Mouse (Mus musculus) limb, embryonic 13.5 days (tissue): ENCODE data around the gene Pld4. TPM values are rescaled to one million over a fixed set of nuclear protein-coding genes. Genes with fewer than 3 reads are reported as not detected.

Source experiments
- ATAC-seq: fragments of 200-750 bp; cut with Nextera tagmentation; 2 replicates; pipeline ENCODE4 v1.8.0; 2017; ENCODE audit warnings: low read depth, moderate number of reproducible peaks, moderate TSS enrichment; ENCODE audit not compliant: low FRiP score
- H3K27ac ChIP-seq: fragments of 300-500 bp; sonication (generic); 2 replicates; pipeline ENCODE4 v1.5.1; 2015; ENCODE audit warnings: inconsistent platforms, mild to moderate bottlenecking, moderate library complexity
- H3K27me3 ChIP-seq: fragments of 300-500 bp; sonication (generic); 2 replicates; pipeline ENCODE4 v1.6.1; 2015; ENCODE audit warnings: mild to moderate bottlenecking, inconsistent platforms
- H3K36me3 ChIP-seq: fragments of 300-500 bp; sonication (generic); 2 replicates; pipeline ENCODE4 v1.6.1; 2015; ENCODE audit warnings: inconsistent platforms, mild to moderate bottlenecking, moderate library complexity
- H3K4me1 ChIP-seq: fragments of 300-500 bp; sonication (generic); 2 replicates; pipeline ENCODE4 v1.6.1; 2015; ENCODE audit warnings: inconsistent platforms
- H3K4me2 ChIP-seq: fragments of 300-500 bp; sonication (generic); replicated peaks from 2 replicates; pipeline ENCODE4 v1.6.1; 2015; ENCODE audit warnings: inconsistent platforms, mild to moderate bottlenecking, moderate library complexity
- H3K4me3 ChIP-seq: fragments of 300-500 bp; sonication (generic); 2 replicates; pipeline ENCODE4 v1.5.1; 2015; ENCODE audit warnings: moderate library complexity, mild to moderate bottlenecking, inconsistent platforms
- H3K9ac ChIP-seq: fragments of 300-500 bp; sonication (generic); 2 replicates; pipeline ENCODE4 v1.6.1; 2015; ENCODE audit warnings: mild to moderate bottlenecking, inconsistent platforms
- H3K9me3 ChIP-seq: fragments of 300-500 bp; sonication (generic); 2 replicates; pipeline ENCODE4 v1.6.1; 2016; ENCODE audit warnings: inconsistent platforms
- WGBS: fragments of 180-500 bp; shearing (Covaris S2); methylation state at CpG from one replicate; pipeline ENCODE4 v1.1.7; 2015; 5-methylcytosine and 5-hydroxymethylcytosine counted together
- polyA plus RNA-seq: library from polyadenylated mRNA; unstranded; fragments of >200 nt; fragmentation: Nextera tagmentation; extraction: Ambion mirVana; gene quantifications from 2 replicates; pipeline ENCODE4 v1.2.1, GENCODE M21; 2015

The Pld4 gene
- polyA plus RNA-seq, 1 experiment from 2014 or later, result 6.1 TPM

DNA sequence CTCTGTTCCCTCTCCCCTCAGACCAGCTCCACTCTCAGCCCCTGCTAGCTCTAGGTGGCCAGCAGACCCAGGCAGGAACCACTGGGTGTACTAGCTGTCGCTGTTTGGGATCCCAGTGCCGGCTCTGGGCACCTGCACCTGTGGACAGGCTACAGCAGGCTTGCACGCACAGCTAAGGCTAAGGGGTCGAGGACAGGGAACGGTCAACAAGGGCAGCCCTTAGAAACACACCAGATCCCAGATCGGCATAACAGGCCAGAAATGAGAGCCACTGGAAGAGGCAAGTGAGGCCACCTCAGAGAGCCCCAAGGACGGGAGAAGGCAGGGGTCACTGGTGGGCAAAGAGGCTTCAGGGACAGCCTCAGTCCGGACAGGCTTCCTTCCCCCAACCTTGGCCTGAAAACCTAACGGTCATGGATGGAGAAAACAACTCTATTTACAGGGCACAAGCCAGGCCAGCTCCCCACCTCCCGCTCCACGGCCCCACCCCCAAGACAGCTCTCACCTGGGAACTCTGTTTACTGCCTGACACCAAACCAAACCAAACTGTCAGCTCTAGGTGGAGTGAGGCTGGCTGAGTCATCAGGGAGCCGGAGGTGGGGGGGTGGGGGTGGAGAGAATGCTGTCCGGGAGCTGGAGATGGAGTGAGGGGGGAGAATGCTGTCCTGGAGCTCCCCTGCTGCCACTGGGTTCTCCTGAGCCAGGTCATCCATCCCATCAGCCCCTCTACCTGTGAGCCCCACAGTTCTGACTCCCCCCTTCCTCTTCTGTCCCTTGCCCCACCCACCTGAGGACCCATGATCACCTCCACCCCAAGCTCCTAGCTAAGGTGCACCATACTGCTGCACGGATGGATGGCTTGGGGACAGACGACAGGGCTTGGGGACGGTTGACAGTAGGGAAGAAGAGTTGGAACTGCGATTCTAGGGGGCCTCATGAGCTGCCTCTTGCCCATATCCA, 36.4 kb downstream of the Pld4 start:
- Histone ChIP-seq H3K27me3 (peaks cover 37% of the 10 kb centered on the region), H3K9me3 (no peaks in the 10 kb centered on the region), H3K36me3 (no peaks in the 10 kb centered on the region), H3K4me1 (peaks cover 61% of the 10 kb centered on the region), H3K4me3 (no peak overlapping the region), H3K9ac (no peak overlapping the region), H3K4me2 (no peak overlapping the region), H3K27ac (no peak overlapping the region)
- 45% methylated on average over 17 of the region's 17 CpGs for WGBS
- no peak for ATAC-seq

DNA sequence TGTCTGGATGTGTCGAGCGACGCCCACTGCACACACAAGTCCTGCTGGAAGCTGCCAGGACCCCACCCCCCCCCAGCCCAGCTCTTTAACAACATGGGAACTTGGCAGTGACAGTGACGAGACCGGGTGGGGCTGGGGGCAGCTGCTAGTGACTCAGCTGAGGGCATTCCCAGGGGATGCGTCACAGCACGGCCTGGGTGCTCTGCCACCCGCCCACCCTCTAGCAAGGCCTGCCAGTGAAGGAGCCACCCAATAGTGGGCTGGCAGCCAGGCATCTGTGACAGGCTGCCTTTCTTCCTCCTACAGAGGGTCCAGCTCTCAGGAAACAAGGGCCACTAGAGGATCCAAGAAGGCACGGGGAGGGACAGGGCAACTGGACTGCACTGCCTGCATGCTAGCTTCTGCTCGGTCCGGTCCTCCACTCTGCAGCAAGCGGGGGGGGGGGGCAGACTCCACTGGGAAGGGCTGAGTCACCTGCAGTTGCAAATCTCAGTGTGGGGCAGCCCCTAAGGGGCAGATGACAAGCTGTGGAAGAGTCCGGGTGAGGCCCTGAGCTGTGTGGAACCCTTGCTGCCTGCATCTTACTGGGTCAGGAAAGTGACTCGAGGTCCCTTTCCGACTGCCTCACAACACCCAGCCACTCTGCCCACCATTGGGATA, 37.3 kb downstream of the Pld4 start:
- Histone ChIP-seq H3K4me1 (peaks cover 69% of the 10 kb centered on the region), H3K36me3 (no peaks in the 10 kb centered on the region), H3K27ac (no peak overlapping the region), H3K9ac (no peak overlapping the region; the same call in 1 of the 2 replicates), H3K4me2 (no peak overlapping the region; the same call in 1 of the 2 replicates), H3K4me3 (no peak overlapping the region), H3K9me3 (no peaks in the 10 kb centered on the region), H3K27me3 (peaks cover 44% of the 10 kb centered on the region)
- 62% methylated on average over 15 of the region's 15 CpGs for WGBS
- ATAC-seq, result no peak

DNA sequence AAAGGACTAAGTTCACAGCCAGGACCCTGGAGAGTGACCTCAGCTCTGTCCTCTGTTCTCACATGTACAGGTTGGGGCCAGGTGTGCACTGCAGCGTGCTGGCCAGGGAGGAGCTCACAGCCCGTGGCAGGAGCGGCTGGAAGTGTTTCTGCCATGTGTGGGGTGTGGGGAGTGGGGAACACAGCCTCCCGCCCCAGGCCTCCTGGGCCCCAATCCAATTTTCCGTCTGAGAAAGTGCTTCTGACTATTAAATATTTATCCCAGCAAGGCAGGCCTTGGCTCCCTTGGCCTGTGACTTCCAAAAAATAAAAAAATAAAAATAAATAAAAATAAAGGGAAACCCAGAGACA, 37.9 kb downstream of the Pld4 start:
- 8% methylated on average over 5 of the region's 5 CpGs for WGBS
- Histone ChIP-seq H3K9ac (0 out of 2 replicates have a peak overlapping the region, but pooled peaks have one; percentile 2), H3K27ac (no peak overlapping the region), H3K27me3 (peaks cover 47% of the 10 kb centered on the region), H3K9me3 (no peaks in the 10 kb centered on the region), H3K4me3 (no peak overlapping the region), H3K4me2 (no peak overlapping the region; the same call in 1 of the 2 replicates), H3K4me1 (peaks cover 69% of the 10 kb centered on the region), H3K36me3 (no peaks in the 10 kb centered on the region)
- no peak for ATAC-seq

DNA sequence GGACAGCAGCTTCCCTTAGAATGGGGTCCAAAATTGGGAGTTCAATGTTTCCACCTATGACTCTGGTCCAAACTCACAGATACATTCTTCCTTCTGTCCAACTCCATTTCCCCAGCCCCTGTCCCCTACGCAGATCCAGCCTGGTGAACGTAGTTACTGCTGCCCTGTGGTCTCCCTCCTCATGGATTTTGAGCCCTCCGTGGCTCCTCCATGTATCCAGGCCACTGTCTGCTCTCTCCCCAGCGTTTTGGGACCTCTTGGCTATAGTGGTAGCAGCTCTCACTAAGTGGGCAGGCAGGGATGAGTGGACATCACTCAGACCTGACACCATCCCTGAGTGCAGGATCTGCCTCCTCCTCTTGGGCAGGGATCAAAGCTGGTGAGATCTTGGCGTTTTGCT, 38.3 kb downstream of the Pld4 start:
- Histone ChIP-seq H3K36me3 (no peaks in the 10 kb centered on the region), H3K9me3 (no peaks in the 10 kb centered on the region), H3K27me3 (peaks cover 48% of the 10 kb centered on the region), H3K27ac (peak overlapping the region; percentile 58; the same call in 1 of the 2 replicates), H3K4me1 (peaks cover 65% of the 10 kb centered on the region), H3K4me3 (no peak overlapping the region), H3K4me2 (no peak overlapping the region), H3K9ac (0 out of 2 replicates have a peak overlapping the region, but pooled peaks have one; percentile 2)
- 67% methylated on average over 5 of the region's 5 CpGs for WGBS
- no peak for ATAC-seq

DNA sequence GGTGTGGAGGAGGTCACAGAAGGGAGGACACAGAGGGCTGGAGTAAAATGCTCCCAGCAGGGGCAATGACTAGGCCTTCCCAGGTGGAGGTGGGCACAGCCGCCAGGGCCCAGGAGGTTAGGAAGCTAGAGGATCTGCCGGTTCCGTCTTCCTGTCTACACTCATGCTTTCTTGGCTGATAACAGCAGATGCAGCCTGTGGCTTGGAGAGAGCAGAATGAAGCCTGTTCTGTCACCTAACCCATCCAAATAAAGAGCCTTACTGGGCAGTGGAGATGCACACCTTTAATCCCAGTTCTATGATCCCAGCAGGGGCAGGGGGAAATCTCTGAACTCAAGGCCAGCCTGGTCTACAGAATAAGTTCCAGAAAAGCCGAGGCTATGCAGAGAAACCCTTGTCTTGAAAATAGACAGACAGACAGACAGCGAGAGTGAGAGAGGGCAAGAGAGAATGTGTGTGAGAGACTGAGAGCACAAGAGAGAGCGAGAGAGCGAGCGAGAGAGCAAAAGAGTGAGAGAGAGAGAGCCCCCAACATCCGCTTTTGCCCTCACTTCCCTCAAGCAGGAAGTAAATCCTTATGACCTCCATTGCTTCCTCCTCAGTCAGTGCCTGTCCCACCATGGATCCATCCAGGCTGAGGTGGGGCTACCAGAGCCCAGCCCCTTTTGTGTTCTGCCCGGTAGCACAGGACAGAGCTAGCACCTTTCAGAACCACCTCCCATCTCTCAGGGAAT, 38.9 kb downstream of the Pld4 start:
- WGBS, result 83% methylated on average over 10 of the region's 10 CpGs
- no peak overlapping the region for H3K4me2 ChIP-seq
- peaks cover 48% of the 10 kb centered on the region for H3K27me3 ChIP-seq
- no peak overlapping the region for H3K4me3 ChIP-seq
- ATAC-seq, result no peak
- H3K9ac ChIP-seq, result no peak overlapping the region
- H3K27ac ChIP-seq, result no peak overlapping the region
- peaks cover 63% of the 10 kb centered on the region for H3K4me1 ChIP-seq
- H3K9me3 ChIP-seq, result no peaks in the 10 kb centered on the region
- H3K36me3 ChIP-seq, result no peaks in the 10 kb centered on the region

DNA sequence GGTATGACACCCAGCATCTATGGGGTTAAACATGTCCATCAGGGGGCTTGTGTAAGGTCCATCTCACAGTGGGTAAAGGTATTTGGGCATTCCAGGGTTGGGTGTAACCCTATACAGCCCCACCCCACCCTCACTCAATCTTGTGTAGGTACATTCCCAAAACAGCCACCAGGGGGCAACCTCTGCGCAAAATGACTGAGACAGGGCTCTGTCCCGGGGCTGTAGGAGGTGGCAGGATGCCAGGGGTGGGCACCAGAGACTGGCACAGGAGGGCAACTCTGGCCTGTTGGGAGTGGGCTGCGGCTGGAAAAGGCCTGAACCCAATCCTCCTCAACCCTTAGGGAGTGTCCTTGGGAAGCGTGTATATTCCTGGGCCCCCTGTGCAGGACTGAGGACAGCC, 40.0 kb downstream of the Pld4 start:
- Histone ChIP-seq H3K4me3 (no peak overlapping the region), H3K9me3 (no peaks in the 10 kb centered on the region), H3K4me1 (peaks cover 59% of the 10 kb centered on the region), H3K36me3 (no peaks in the 10 kb centered on the region), H3K27me3 (peaks cover 48% of the 10 kb centered on the region), H3K4me2 (no peak overlapping the region), H3K9ac (no peak overlapping the region), H3K27ac (no peak overlapping the region)
- WGBS, result 6% methylated on average over 4 of the region's 4 CpGs
- no peak for ATAC-seq

DNA sequence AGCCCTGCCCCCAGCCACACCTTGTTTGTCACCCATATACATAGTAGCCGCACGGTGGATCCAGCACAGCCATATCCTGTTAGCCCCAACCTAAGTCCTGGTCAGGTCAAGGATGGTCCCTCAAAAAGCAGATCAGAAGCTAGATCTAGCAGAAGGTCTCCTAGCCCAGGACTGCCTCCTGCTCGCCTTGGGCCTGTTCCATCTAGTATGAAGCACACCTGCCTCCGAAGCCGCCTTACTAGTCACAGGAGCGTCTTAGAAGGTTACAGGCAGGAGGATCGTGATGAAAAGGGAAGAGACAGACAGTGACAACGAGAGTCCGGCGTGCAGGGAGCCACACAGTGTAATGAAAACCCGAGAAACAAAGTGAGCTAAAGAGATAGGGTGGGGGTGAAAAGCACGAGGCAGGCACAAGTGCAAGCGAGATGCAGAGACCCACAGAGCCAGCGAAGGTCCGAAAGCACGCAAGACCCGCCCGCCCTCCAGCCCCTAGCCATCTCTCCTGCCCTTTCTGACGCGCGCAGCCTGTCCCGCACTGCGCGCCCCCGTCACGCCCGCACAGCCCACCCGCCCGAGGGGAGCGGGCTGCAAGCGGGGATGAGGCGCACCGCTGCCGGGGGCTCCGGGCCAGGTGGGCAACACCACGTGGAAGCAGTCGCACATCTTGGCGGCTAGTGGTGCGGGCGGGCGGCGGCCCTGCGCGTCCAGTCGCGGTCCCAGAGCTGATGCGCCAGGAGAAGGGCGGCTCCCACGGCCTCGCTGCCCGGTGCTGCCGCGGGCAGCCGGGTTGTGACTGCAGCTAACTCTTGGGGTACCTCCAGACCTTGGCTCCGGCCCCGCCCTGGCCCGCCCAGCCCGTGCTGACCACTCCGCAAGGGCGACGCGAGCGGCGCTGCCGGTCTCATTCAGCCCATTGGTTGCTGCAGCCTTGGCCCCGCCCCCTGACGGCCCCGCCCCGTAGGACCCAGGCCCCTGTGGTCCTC, 41.7 kb downstream of the Pld4 start, which contains the start of gene Ahnak2:
TSS of gene Ahnak2 (minus strand) at position 794 of the 983 bp plus-strand sequence.
- H3K27me3 ChIP-seq, result peaks cover 44% of the 10 kb centered on the region
- no peaks in the 10 kb centered on the region for H3K36me3 ChIP-seq
- H3K27ac ChIP-seq, result no peak within 1 kb of the TSS
- peak; percentile 39; the same call in 1 of the 2 replicates for ATAC-seq
- H3K9me3 ChIP-seq, result no peaks in the 10 kb centered on the region
- H3K4me3 ChIP-seq, result peak within 1 kb of the TSS; percentile 58
- H3K4me2 ChIP-seq, result peak within 1 kb of the TSS; percentile 100
- peaks cover 43% of the 10 kb centered on the region for H3K4me1 ChIP-seq
- H3K9ac ChIP-seq, result peak within 1 kb of the TSS; percentile 72
- WGBS, result 5% methylated on average over 56 of the region's 69 CpGs

DNA sequence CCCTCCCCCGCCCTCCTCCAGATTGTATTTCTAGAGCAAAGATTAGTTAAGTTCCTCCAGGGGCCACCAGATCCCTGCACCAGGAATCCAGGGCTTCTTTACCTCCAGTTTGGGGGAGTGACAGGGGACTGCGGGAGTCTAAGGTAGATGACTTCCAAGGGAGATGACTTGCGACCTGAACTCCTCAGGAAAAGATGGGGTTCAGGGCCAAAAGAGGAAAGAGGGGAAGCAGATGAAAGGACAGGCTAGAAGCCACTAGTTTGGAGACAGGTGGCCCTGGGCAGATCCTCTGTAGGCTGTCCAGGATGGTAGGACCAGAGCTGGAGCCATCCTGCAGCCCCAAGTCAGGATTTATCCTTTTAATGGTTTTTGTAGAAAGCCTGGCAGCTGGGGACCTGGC, 42.5 kb downstream of the Pld4 start:
- Histone ChIP-seq H3K4me1 (peaks cover 36% of the 10 kb centered on the region), H3K4me2 (peak overlapping the region; percentile 100; the same call in 1 of the 2 replicates), H3K36me3 (no peaks in the 10 kb centered on the region), H3K4me3 (no peak overlapping the region), H3K9ac (no peak overlapping the region), H3K27ac (no peak overlapping the region), H3K27me3 (peaks cover 37% of the 10 kb centered on the region), H3K9me3 (no peaks in the 10 kb centered on the region)
- no peak for ATAC-seq
- 15% methylated on average over 3 of the region's 3 CpGs for WGBS

DNA sequence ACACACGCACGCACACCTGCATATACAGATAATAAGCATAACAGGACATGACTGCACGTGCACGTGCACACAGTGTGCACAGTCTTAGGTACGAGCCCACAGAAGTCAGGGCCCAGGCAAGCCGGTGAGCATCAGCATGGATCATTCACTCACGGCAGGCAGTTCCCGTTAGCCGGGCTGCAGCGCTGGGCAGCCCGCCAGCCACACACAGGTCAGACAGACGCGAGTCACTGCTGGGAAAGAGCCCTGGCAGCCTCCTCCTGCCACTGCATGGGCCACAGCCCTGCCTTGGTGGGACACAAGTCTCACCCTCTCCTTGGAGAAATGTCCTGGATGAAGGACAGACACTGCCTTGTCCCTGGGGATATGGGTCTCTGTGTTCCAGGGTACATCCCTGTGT, 43.6 kb downstream of the Pld4 start:
- H3K4me1 ChIP-seq, result peaks cover 32% of the 10 kb centered on the region
- no peak overlapping the region for H3K4me3 ChIP-seq
- WGBS, result 48% methylated on average over 13 of the region's 13 CpGs
- H3K9ac ChIP-seq, result no peak overlapping the region; the same call in 1 of the 2 replicates
- H3K9me3 ChIP-seq, result no peaks in the 10 kb centered on the region
- H3K27me3 ChIP-seq, result peaks cover 34% of the 10 kb centered on the region
- no peaks in the 10 kb centered on the region for H3K36me3 ChIP-seq
- no peak overlapping the region for H3K27ac ChIP-seq
- ATAC-seq, result no peak
- H3K4me2 ChIP-seq, result no peak overlapping the region

DNA sequence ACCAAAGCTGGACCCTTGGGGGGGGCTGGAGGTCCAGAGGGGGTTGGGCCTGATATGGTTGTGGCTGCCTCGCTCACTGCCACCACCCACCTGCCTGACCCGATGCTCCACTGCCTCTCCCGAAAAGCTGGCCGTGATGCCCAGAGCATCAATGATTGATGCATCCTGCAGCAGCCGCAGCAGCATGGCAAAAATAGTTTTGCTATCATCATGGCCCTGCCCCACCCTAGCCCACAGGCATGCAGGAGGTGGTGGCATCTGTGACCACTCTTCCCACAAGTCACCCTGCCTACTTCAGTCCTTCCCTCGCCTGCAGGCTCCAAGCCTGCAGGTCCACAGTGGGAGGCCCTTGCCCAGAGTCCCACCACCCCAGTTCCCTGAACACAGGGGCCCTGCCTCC, 45.6 kb downstream of the Pld4 start:
- Histone ChIP-seq H3K4me3 (no peak overlapping the region), H3K9me3 (no peaks in the 10 kb centered on the region), H3K9ac (no peak overlapping the region), H3K27ac (no peak overlapping the region), H3K4me2 (no peak overlapping the region), H3K36me3 (no peaks in the 10 kb centered on the region), H3K4me1 (peaks cover 37% of the 10 kb centered on the region), H3K27me3 (peaks cover 37% of the 10 kb centered on the region)
- ATAC-seq, result no peak
- WGBS, result 79% methylated on average over 6 of the region's 6 CpGs

DNA sequence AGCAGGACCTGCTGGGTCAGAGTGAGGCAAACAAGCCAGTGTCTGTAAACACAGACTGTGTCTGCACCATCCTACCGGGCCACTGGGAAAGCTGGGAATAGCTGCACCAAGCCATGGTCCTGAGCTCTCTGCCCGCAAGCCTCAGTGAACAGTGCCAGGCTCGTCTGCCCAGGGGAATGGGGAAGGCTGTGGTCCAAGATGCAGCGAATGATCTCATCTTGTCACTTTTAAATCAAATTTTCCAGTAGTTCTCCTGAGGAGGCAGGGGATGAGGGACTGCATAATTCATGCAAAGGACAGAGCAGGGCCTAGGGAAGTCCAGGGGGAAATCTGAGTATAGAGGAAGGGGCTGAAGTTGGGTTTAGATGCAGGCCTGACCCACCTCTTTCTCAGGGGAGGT, 47.3 kb downstream of the Pld4 start:
- Histone ChIP-seq H3K4me1 (peaks cover 25% of the 10 kb centered on the region), H3K9ac (peak overlapping the region; percentile 68; the same call in 1 of the 2 replicates), H3K27ac (no peak overlapping the region), H3K4me2 (peak overlapping the region; percentile 99; the same call in 1 of the 2 replicates), H3K36me3 (peaks cover 8% of the 10 kb centered on the region), H3K27me3 (peaks cover 23% of the 10 kb centered on the region), H3K9me3 (no peaks in the 10 kb centered on the region), H3K4me3 (no peak overlapping the region; the same call in 1 of the 2 replicates)
- no peak for ATAC-seq
- WGBS, result 82% methylated on average over 4 of the region's 4 CpGs
